Mouse (Mus musculus) cerebellum, adult 2 months (tissue): ENCODE results near the gene Rbks.

ENCODE experiments used
- CTCF ChIP-seq: fragments of 200-500 bp; IDR thresholded peaks from 2 replicates; pipeline ENCODE4 v1.5.1; 2011; ENCODE audit warnings: low read depth, mild to moderate bottlenecking, control low read depth, low read length, moderate library complexity, borderline replicate concordance; ENCODE audit not compliant: insufficient read depth
- POLR2A ChIP-seq: fragments of 200-500 bp; IDR thresholded peaks from 2 replicates; pipeline ENCODE4 v1.6.1; 2011; ENCODE audit warnings: low read length, control low read depth, borderline replicate concordance; ENCODE audit not compliant: insufficient read depth

- TF ChIP-seq POLR2A (no peak), CTCF (no peak)
Observed at GRCm38 (mm10) chr5:31673431-31673830, 24.0 kb downstream of the Rbks start.
